Mouse (Mus musculus) limb, embryonic 14.5 days (tissue): Measurements from ENCODE around the gene Zdhhc8. TPM values are rescaled to one million over a fixed set of nuclear protein-coding genes. Genes with fewer than 3 reads are reported as not detected.
A peak's percentile ranks its signal among the peaks of the same experiment; 100 is the strongest.

Experiments used
- ATAC-seq: fragments of 200-750 bp; cut with Nextera tagmentation; 2 replicates; pipeline ENCODE4 v1.8.0; 2017; ENCODE audit warnings: low read depth, moderate number of reproducible peaks, moderate TSS enrichment; ENCODE audit not compliant: low FRiP score
- DNase-seq: peaks from one replicate; pipeline ENCODE4 v3.0.0-alpha.2; 2015; ENCODE audit warnings: low spot score
- H3K27ac ChIP-seq: fragments of 300-500 bp; sonication (generic); replicated peaks from 2 replicates; pipeline ENCODE4 v1.5.1; 2014; ENCODE audit warnings: low read depth, mild to moderate bottlenecking, low read length, moderate library complexity, mixed read lengths
- H3K27me3 ChIP-seq: fragments of 300-500 bp; sonication (generic); 2 replicates; pipeline ENCODE4 v1.6.1; 2014; ENCODE audit warnings: low read length, mixed read lengths; ENCODE audit not compliant: control insufficient read depth, insufficient read depth
- H3K36me3 ChIP-seq: fragments of 300-500 bp; sonication (generic); 2 replicates; pipeline ENCODE4 v1.6.1; 2014; ENCODE audit warnings: mild to moderate bottlenecking, low read length, moderate library complexity, mixed read lengths; ENCODE audit not compliant: control insufficient read depth, insufficient read depth
- H3K4me1 ChIP-seq: fragments of 300-500 bp; sonication (generic); 2 replicates; pipeline ENCODE4 v1.6.1; 2014; ENCODE audit warnings: antibody characterized with exemption, low read length, mixed read lengths; ENCODE audit not compliant: control insufficient read depth, insufficient read depth
- H3K4me2 ChIP-seq: fragments of 300-500 bp; sonication (generic); replicated peaks from 2 replicates; pipeline ENCODE4 v1.6.1; 2014; ENCODE audit warnings: low read depth, mild to moderate bottlenecking, low read length, moderate library complexity; ENCODE audit not compliant: severe bottlenecking
- H3K4me3 ChIP-seq: fragments of 300-500 bp; sonication (generic); replicated peaks from 2 replicates; pipeline ENCODE4 v1.5.1; 2014; ENCODE audit warnings: low read length
- H3K9ac ChIP-seq: fragments of 300-500 bp; sonication (generic); 2 replicates; pipeline ENCODE4 v1.6.1; 2014; ENCODE audit warnings: mild to moderate bottlenecking, low read depth, low read length, moderate library complexity; ENCODE audit not compliant: severe bottlenecking
- H3K9me3 ChIP-seq: fragments of 300-500 bp; sonication (generic); 2 replicates; pipeline ENCODE4 v1.6.1; 2016; ENCODE audit warnings: low read length; ENCODE audit not compliant: control insufficient read depth
- POLR2A ChIP-seq: fragments of 200-500 bp; IDR thresholded peaks from 2 replicates; pipeline ENCODE4 v1.8.0; 2012; ENCODE audit warnings: inconsistent platforms, mild to moderate bottlenecking, moderate library complexity, borderline replicate concordance; ENCODE audit not compliant: insufficient read depth, insufficient read length; ENCODE audit errors: extremely low read depth
- WGBS: fragments of 180-500 bp; shearing (Covaris S2); extraction: QIAGEN DNeasy Blood & Tissue Kit; methylation state at CpG from one replicate; pipeline ENCODE4 v1.1.7; 2014; 5-methylcytosine and 5-hydroxymethylcytosine counted together
- polyA plus RNA-seq, 2 experiments: library from polyadenylated mRNA; depleted of rRNA in 1 of 2; stranded (reverse) in 1 of 2; unstranded in 1 of 2; fragments of >200 nt; fragmentation: Nextera tagmentation in 1 of 2; extraction: Ambion mirVana in 1 of 2; gene quantifications; 2 replicates each; pipeline versions ENCODE4 v1.2.1 to v1.2.3; 2012 to 2014

Zdhhc8 gene
- polyA plus RNA-seq, 2 experiments = 23.1 to 68.2 TPM

DNA sequence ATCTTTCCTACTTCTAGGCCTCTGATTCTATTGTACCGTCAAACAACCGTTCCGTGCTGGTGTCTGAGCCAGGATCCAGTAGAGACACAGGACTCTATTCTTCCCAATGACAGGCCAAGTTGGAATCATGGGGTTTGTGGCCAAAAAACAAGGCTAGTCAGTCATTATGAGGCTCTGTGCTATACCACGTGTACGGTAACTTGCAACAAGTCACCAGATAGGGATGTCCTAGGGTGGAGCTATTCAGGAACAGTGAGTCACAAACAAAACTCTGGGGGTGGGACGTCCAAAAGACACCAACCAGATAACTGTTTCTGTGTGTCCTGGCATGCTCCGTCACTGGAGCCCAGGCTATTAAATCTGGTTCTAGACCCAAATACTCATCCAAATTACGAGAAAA, 52.2 kb downstream of the Zdhhc8 start:
- Histone ChIP-seq H3K4me2 (no peak overlapping the region), H3K4me1 (peaks cover 26% of the 10 kb centered on the region), H3K9me3 (no peaks in the 10 kb centered on the region), H3K36me3 (no peaks in the 10 kb centered on the region), H3K27me3 (no peaks in the 10 kb centered on the region), H3K9ac (no peak overlapping the region), H3K4me3 (no peak overlapping the region), H3K27ac (no peak overlapping the region)
- no peak for TF ChIP-seq POLR2A
- no peak for DNase-seq
- WGBS = 85% methylated on average over 8 of the region's 8 CpGs
- no peak for ATAC-seq

DNA sequence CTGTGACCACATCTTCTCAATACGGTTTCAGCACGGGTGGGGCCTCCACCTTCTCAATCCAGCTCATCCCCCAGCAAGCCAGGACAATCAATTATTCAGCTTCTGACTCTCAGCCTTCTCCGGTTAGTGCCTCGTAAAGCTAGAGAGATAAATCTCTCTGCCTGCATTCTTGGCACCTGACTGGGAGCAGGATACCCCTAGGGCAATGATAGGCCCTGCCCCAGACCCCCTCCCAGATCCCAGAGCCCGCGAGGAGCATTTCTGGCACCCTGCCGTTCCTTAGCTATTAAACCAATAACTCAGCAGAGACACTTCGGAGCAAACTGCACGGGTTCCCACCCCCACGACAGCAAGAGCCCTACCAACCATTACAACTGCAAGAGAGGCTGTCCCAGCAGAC, 53.5 kb downstream of the Zdhhc8 start:
- Histone ChIP-seq H3K4me3 (no peak overlapping the region), H3K4me2 (no peak overlapping the region), H3K9me3 (no peaks in the 10 kb centered on the region), H3K36me3 (no peaks in the 10 kb centered on the region), H3K27me3 (no peaks in the 10 kb centered on the region), H3K27ac (no peak overlapping the region), H3K9ac (no peak overlapping the region), H3K4me1 (peaks cover 23% of the 10 kb centered on the region)
- peak; percentile 61 for DNase-seq
- WGBS = 11% methylated on average over 10 of the region's 10 CpGs
- ATAC-seq = no peak
- no peak for TF ChIP-seq POLR2A

- ATAC-seq (no peak), DNase-seq (no peak)
- Histone ChIP-seq H3K4me1 (peaks cover 19% of the 10 kb centered on the region), H3K4me2 (no peak overlapping the region), H3K4me3 (no peak overlapping the region), H3K9ac (no peak overlapping the region), H3K27me3 (no peaks in the 10 kb centered on the region), H3K9me3 (no peaks in the 10 kb centered on the region), H3K36me3 (no peaks in the 10 kb centered on the region), H3K27ac (no peak overlapping the region)
- 17% methylated on average over 2 of the region's 2 CpGs for WGBS
- TF ChIP-seq POLR2A = no peak
Measured at GRCm38 (mm10) chr16:18179591-18179990, 55.3 kb downstream of the Zdhhc8 start.

DNA sequence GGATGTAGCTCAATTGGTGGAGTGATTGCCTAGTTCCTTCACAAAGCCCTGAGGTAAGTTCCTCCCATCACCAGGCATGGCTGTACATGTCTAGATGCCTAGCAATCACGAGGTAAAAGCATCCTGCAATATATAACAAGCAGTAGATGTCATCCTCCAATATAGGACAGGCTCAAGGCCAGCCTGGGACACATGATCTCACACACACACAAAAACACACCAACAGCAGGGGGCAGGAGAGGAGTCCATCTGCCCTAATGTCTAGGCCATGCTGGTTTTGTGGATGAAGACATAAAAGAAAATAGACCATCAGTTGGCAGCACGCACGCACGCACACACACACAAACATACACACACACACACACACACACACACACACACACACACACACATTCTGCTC, 58.2 kb downstream of the Zdhhc8 start:
- no peaks in the 10 kb centered on the region for H3K27me3 ChIP-seq
- H3K4me2 ChIP-seq = no peak overlapping the region
- peaks cover 19% of the 10 kb centered on the region for H3K4me1 ChIP-seq
- no peak for TF ChIP-seq POLR2A
- H3K4me3 ChIP-seq = no peak overlapping the region
- H3K27ac ChIP-seq = no peak overlapping the region
- no peak for DNase-seq
- no peak for ATAC-seq
- H3K9ac ChIP-seq = no peak overlapping the region
- no peaks in the 10 kb centered on the region for H3K9me3 ChIP-seq
- WGBS = 77% methylated on average over 4 of the region's 4 CpGs
- H3K36me3 ChIP-seq = no peaks in the 10 kb centered on the region

GRCm38 (mm10) chr16:18175817-18176541, 59.0 kb downstream of the Zdhhc8 start:
- Histone ChIP-seq H3K9ac (0 out of 2 replicates have a peak overlapping the region, but pooled peaks have one; percentile 16), H3K4me1 (peaks cover 11% of the 10 kb centered on the region), H3K4me3 (no peak overlapping the region), H3K27ac (0 out of 2 replicates have a peak overlapping the region, but pooled peaks have one; percentile 19), H3K27me3 (no peaks in the 10 kb centered on the region), H3K4me2 (no peak overlapping the region), H3K36me3 (no peaks in the 10 kb centered on the region), H3K9me3 (no peaks in the 10 kb centered on the region)
- no peak for TF ChIP-seq POLR2A
- 22% methylated on average over 6 of the region's 6 CpGs for WGBS
- ATAC-seq (peak; percentile 69; the same call in 1 of the 2 replicates), DNase-seq (peak; percentile 52)

DNA sequence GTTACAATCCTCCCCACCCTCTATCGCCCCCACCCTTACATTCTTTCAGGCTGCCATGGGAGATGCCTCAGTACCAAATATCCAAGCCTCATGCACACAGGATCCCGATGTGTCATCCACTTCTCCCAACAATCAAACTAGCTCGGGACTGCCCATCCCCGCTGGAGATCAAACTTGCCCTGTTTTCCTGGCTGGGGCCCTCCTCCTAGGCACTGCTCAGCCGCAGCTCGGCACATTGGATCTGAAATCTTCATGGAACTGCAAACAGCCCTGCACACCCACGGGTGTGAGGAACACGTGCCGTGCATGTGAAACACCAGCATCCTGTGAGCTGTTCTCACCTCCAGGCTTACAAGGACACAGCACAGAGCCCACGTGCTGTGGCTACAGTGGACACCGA, 61.1 kb downstream of the Zdhhc8 start:
- peaks cover 9% of the 10 kb centered on the region for H3K4me1 ChIP-seq
- H3K4me3 ChIP-seq = no peak overlapping the region
- ATAC-seq = no peak
- no peak for TF ChIP-seq POLR2A
- no peak overlapping the region for H3K27ac ChIP-seq
- H3K9me3 ChIP-seq = no peaks in the 10 kb centered on the region
- H3K9ac ChIP-seq = no peak overlapping the region
- no peak overlapping the region for H3K4me2 ChIP-seq
- no peak for DNase-seq
- H3K27me3 ChIP-seq = no peaks in the 10 kb centered on the region
- 76% methylated on average over 11 of the region's 11 CpGs for WGBS
- H3K36me3 ChIP-seq = no peaks in the 10 kb centered on the region
